Mouse (Mus musculus): ENCODE data around the gene Sox5.

Sox5 gene

DNA sequence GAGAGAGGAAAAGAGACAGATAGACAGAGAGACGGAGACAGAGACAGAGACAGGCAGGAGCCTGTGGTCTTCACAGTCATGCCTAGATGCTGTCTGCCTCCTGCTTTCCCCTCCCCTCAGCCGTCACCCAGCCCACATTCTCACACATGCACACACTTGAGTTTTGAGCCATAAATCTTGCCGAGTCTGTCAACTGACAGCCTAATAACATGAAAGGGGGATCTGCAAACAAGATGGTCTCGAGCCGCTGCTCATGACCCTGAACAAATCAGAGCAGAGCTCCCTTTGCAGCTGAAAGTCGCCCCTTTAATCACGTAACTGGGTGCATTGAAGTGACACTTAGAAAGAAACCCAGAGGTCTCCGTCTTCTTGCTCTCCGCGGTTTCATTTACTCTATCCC, 383.7 kb downstream of the Sox5 start:
- DNase-seq (ENCODE audit: low spot score): no peak

DNA sequence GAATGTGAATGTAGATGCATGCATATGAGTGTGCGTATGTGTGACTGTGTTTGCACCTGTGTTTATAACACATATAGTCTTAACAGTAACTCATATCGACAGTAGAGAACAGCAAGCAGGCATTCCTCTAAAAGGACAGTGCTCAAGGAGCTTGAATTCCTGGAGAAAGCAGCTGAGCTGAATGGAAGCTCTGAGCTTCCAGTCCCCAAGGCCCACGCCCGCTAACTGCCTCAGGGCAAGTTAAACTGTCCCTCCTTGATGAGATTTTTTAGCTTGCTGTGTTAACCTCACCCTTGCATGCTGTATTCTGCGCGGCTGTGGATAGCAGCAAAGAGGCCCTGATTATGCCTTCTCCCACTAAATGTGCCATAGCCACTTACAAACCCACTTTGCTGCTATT, 388.6 kb downstream of the Sox5 start:
- no peak for DNase-seq (ENCODE audit: low spot score)

GRCm38 (mm10) chr6:144389333-144390054, 392.3 kb downstream of the Sox5 start:
- no peak for DNase-seq (ENCODE audit: low spot score)

DNA sequence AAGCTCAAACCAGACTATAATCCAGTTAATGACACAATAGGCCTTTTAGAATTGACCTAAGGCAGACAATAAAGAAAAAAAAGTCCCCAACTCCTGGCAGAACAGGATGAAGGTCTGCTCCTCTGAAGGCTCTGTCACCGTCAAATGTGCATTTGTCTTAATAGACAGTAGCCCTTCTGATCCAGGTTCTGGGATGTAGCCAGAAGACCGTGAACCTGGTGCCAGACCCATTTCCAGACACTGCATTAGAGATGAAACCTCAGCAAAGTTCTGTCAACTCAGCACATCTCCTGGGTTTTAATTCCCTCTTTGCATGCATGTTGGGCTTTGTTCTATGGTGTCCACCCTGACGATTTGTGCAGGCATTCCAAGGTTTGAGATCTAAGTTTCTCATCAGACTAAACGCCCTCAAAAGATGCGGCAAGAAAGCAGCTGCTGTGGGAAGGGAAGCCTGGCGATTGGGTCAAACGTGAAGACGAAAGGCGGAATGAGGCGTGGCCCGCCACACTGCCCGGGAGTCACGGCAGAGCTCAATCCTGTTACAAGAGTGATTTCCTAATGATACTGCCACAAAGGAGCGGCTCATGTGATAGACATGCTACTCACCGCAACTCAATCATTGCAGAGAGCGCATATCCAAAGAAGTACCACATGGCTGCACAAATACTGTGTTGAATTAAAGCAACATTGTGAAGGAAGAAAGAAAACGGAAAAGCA, 394.1 kb downstream of the Sox5 start:
- no peak for DNase-seq (ENCODE audit: low spot score)

DNA sequence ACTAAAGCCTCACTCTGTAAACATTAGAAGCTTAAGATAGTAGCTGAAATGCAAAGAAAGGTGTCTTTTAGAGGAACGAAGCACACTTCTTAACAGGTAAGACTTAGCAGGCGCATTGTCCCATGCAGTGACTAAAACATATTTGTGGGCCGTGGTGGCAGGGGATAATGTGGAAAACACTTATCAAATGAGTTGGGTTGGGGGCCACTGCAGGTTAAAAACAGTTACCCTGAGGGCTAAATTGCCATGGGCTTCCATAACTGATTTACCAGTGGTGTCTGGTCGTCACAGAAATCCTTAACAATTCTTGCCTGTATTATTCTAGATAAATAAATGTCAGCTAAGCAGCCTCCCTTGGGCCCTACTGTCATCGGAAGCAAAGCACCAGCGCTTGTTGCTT, 401.1 kb downstream of the Sox5 start:
- DNase-seq (ENCODE audit: low spot score): no peak

GRCm38 (mm10) chr6:144380171-144380570, 401.6 kb downstream of the Sox5 start:
- no peak for DNase-seq (ENCODE audit: low spot score)

GRCm38 (mm10) chr6:144374810-144375209, 407.0 kb downstream of the Sox5 start:
- DNase-seq (ENCODE audit: low spot score): no peak

DNA sequence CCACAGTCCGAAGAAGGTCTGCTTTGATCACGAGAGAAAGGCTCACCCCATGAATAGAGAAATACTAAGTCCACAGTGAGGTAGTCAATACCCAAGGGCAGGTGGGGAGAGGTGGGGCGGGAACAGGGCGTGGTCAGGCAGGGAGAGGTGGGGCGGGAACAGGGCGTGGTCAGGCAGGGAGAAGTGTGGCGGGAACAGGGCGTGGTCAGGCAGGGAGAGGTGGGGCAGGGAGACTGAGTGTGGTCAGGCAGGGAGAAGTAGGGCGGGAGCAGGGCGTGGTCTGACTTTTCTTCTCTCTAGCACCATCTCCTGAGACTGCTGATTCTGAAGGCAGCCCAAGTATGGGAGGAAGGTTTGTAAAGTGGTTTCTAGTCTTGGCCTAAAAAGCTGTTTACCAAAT, 411.1 kb downstream of the Sox5 start:
- DNase-seq (ENCODE audit: low spot score): no peak

DNA sequence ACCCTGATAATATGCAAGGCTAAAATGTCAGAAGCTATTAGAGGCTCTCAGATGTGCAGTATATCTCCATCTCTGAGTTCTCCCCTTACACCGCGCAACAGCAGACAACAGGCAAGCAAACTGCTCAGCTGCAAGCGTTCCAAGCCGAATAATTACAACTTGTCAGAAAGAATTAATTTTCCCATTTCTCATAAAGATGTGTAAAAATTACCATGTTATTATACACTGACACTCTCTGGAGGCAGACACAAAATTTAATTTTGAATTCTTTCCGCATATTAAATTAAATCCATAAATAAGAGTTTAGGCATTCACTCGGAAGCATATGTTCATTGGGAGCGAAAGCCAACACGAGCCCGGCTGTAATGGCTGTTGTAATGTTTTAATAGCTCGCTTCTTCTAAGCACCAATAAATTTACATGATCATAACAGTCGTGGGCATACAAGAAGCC, 414.1 kb downstream of the Sox5 start:
- DNase-seq (ENCODE audit: low spot score): no peak

GRCm38 (mm10) chr6:144361267-144362038, 420.3 kb downstream of the Sox5 start:
- DNase-seq (ENCODE audit: low spot score): no peak

DNA sequence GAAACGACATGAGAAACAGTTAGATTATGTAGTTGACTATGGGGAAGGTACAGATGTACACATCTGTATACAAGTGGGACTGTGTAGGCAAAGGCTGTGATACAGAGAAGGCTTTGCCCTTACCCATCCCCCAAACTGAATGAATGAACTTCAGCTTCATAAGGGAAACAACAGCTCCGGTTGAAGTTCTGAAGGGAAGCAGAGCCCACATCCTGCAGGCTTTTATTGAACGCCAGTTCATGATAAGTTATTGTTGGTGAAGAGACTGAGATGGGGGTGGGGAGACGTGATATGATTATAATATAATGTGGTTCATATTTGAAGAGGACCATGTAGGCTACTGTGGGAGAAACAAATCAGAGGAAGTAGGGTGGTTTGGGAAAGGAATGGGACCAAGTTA, 424.7 kb downstream of the Sox5 start:
- DNase-seq (ENCODE audit: low spot score): no peak

DNA sequence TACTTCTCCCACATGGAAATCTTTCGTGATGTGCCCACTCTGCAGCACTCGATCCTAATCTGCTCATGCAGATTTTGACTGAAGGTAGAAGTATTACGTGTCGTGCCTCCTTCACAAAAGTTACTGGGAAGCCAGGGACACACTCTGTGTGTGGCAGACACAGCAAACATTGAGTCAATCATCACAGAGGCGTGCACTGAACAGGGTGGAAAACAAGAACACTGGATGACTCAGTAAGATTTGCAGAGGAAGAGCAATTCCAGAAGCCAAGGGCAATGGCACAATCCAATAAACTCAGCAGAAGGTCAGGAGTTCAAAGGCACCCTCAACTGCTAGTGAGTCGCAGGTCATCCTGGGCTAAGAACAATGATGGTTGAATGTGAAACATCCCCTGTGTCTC, 430.7 kb downstream of the Sox5 start:
- DNase-seq (ENCODE audit: low spot score): no peak

- no peak for DNase-seq (ENCODE audit: low spot score)
Measured at GRCm38 (mm10) chr6:144343338-144343737, 438.4 kb downstream of the Sox5 start.

GRCm38 (mm10) chr6:144339554-144339953, 442.2 kb downstream of the Sox5 start:
- DNase-seq (ENCODE audit: low spot score): no peak

GRCm38 (mm10) chr6:144339006-144339405, 442.8 kb downstream of the Sox5 start:
- no peak for DNase-seq (ENCODE audit: low spot score)

DNA sequence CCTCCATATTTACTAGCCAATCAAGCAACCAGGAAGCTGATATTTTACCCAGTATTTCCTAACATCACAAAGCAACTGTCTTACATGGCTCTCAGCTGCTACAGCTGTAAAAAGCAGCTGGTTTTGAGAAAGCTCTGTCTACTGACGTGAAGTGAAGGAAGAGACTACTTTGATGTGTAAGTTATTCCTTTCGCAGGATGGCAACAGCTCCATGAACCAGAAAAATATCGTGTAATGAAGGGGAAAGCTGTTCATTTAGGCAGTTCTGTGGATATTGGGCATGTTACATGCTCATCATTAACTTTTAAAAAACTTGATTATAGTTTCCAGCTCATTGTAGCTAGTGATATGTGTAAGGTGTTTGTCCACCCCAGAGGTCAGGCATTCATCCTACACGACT, 443.6 kb downstream of the Sox5 start:
- no peak for DNase-seq (ENCODE audit: low spot score)

- DNase-seq (ENCODE audit: low spot score): no peak
Measured at GRCm38 (mm10) chr6:144337436-144337969, 444.3 kb downstream of the Sox5 start.

GRCm38 (mm10) chr6:144336789-144337188, 445.0 kb downstream of the Sox5 start:
- DNase-seq (ENCODE audit: low spot score): no peak

- DNase-seq (ENCODE audit: low spot score): no peak
Measured at GRCm38 (mm10) chr6:144333146-144333545, 448.6 kb downstream of the Sox5 start.

DNA sequence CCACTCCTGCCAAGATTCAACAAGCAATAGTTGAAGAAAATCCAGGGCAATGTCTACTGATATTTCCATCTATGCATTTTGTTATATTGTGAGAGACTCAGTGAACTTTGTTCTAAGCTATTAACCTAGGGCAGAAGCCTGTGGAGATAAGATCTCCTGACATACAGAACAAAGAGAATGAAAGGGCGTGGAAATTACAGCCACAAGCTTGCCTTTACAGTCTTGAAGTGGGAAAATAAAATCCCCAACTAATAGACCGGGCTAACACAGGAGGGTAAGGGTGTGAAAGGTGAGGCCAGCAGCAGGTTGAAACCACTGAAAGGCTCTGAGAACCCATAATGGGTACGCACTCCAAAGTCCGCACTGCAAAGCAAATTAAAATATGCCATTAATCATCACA, 449.8 kb downstream of the Sox5 start:
- no peak for DNase-seq (ENCODE audit: low spot score)

- DNase-seq (ENCODE audit: low spot score): no peak
Measured at GRCm38 (mm10) chr6:144329311-144329930, 452.4 kb downstream of the Sox5 start.

DNA sequence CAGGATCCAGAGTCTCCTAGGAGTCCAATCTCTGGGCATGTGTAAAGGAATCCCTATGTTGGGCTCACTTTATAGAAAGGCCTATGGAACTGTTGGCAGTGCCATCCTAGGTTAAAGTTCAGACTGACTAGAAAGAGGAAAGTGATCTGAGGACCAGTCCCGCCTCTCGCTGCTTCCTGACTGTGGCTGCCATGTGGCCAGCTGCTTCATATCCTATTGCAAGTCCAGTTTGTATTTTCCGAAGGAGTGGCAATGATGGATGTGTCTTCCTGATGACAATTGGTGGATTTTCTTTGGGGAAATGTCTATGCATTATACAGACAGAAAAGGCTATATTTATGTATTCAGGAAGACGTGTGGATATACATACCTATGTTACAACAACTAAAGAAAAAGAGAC, 453.0 kb downstream of the Sox5 start:
- DNase-seq (ENCODE audit: low spot score): no peak

All from urinary bladder, postnatal 10 days (tissue).